Mouse (Mus musculus) forebrain, embryonic 16.5 days (tissue): Measurements from ENCODE around the gene Eif4g1. TPM values are rescaled to one million over a fixed set of nuclear protein-coding genes. Genes with fewer than 3 reads are reported as not detected.

ENCODE experiments used
- ATAC-seq: fragments of 200-750 bp; cut with Nextera tagmentation; 2 replicates; pipeline ENCODE4 v1.8.0; 2017; ENCODE audit warnings: mild to moderate bottlenecking, moderate library complexity
- H3K27ac ChIP-seq: fragments of 300-500 bp; sonication (generic); 2 replicates; pipeline ENCODE4 v1.5.1; 2014; ENCODE audit warnings: low read length, control low read depth
- H3K27me3 ChIP-seq: fragments of 300-500 bp; sonication (generic); replicated peaks from 2 replicates; pipeline ENCODE4 v1.6.1; 2014; ENCODE audit warnings: low read length; ENCODE audit not compliant: control insufficient read depth, insufficient read depth
- H3K36me3 ChIP-seq: fragments of 300-500 bp; sonication (generic); 2 replicates; pipeline ENCODE4 v1.6.1; 2014; ENCODE audit not compliant: control insufficient read depth, insufficient read depth
- H3K4me1 ChIP-seq: fragments of 300-500 bp; sonication (generic); replicated peaks from 2 replicates; pipeline ENCODE4 v1.6.1; 2014; ENCODE audit warnings: low read length; ENCODE audit not compliant: control insufficient read depth, insufficient read depth
- H3K4me2 ChIP-seq: fragments of 300-500 bp; sonication (generic); 2 replicates; pipeline ENCODE4 v1.6.1; 2014; ENCODE audit warnings: mild to moderate bottlenecking, low read length, control low read depth
- H3K4me3 ChIP-seq: fragments of 300-500 bp; sonication (generic); replicated peaks from 2 replicates; pipeline ENCODE4 v1.5.1; 2014; ENCODE audit warnings: mild to moderate bottlenecking, low read length, control low read depth
- H3K9ac ChIP-seq: fragments of 300-500 bp; sonication (generic); replicated peaks from 2 replicates; pipeline ENCODE4 v1.6.1; 2014; ENCODE audit warnings: low read depth, low read length, control low read depth
- H3K9me3 ChIP-seq: fragments of 300-500 bp; sonication (generic); 2 replicates; pipeline ENCODE4 v1.6.1; 2016; ENCODE audit warnings: low read length; ENCODE audit not compliant: control insufficient read depth
- WGBS: fragments of 180-500 bp; shearing (Covaris S2); extraction: QIAGEN DNeasy Blood & Tissue Kit; methylation state at CpG from one replicate; pipeline ENCODE4 v1.1.7; 2014; 5-methylcytosine and 5-hydroxymethylcytosine counted together
- polyA plus RNA-seq: library from polyadenylated mRNA; unstranded; fragments of >200 nt; fragmentation: Nextera tagmentation; extraction: Ambion mirVana; gene quantifications from 2 replicates; pipeline ENCODE4 v1.2.1, GENCODE M21; 2015

The Eif4g1 gene
- polyA plus RNA-seq, 1 experiment from 2014 or later, result 142 TPM

- no peak overlapping the region for H3K27ac ChIP-seq
- no peaks in the 10 kb centered on the region for H3K9me3 ChIP-seq
- H3K4me1 ChIP-seq, result peaks cover 21% of the 10 kb centered on the region
- H3K36me3 ChIP-seq, result no peaks in the 10 kb centered on the region
- ATAC-seq, result no peak
- WGBS, result 89% methylated on average over 3 of the region's 3 CpGs
- no peak overlapping the region for H3K9ac ChIP-seq
- no peaks in the 10 kb centered on the region for H3K27me3 ChIP-seq
- no peak overlapping the region for H3K4me3 ChIP-seq
- no peak overlapping the region for H3K4me2 ChIP-seq
Observed at GRCm38 (mm10) chr16:20670291-20670690, 2.2 kb downstream of the Eif4g1 start.

GRCm38 (mm10) chr16:20671886-20672285 lies 3.8 kb downstream of the Eif4g1 start:
- WGBS, result 21% methylated on average over 6 of the region's 6 CpGs
- H3K4me2 ChIP-seq, result peak overlapping the region; percentile 75
- no peak for ATAC-seq
- H3K9ac ChIP-seq, result no peak overlapping the region
- no peak overlapping the region; the same call in 1 of the 2 replicates for H3K4me3 ChIP-seq
- H3K4me1 ChIP-seq, result peaks cover 21% of the 10 kb centered on the region
- no peak overlapping the region for H3K27ac ChIP-seq
- no peaks in the 10 kb centered on the region for H3K9me3 ChIP-seq
- H3K36me3 ChIP-seq, result peaks cover 3% of the 10 kb centered on the region
- H3K27me3 ChIP-seq, result no peaks in the 10 kb centered on the region

GRCm38 (mm10) chr16:20672500-20672902 lies 4.4 kb downstream of the Eif4g1 start:
- H3K4me1 ChIP-seq, result peaks cover 21% of the 10 kb centered on the region
- H3K4me2 ChIP-seq, result peak overlapping the region; percentile 75
- H3K9ac ChIP-seq, result peak overlapping the region; percentile 90
- H3K36me3 ChIP-seq, result peaks cover 8% of the 10 kb centered on the region
- H3K27me3 ChIP-seq, result no peaks in the 10 kb centered on the region
- H3K4me3 ChIP-seq, result peak overlapping the region; percentile 76
- peak; percentile 97 for ATAC-seq
- H3K9me3 ChIP-seq, result no peaks in the 10 kb centered on the region
- peak overlapping the region; percentile 80 for H3K27ac ChIP-seq
- WGBS, result 0% methylated on average over 25 of the region's 38 CpGs

- peak; percentile 74; the same call in 1 of the 2 replicates for ATAC-seq
- no peaks in the 10 kb centered on the region for H3K9me3 ChIP-seq
- 0% methylated on average over 65 of the region's 78 CpGs for WGBS
- H3K27ac ChIP-seq, result peak overlapping the region; percentile 80
- H3K4me1 ChIP-seq, result peaks cover 21% of the 10 kb centered on the region
- H3K4me2 ChIP-seq, result peak overlapping the region; percentile 71
- H3K4me3 ChIP-seq, result peak overlapping the region; percentile 76
- peak overlapping the region; percentile 90 for H3K9ac ChIP-seq
- peaks cover 13% of the 10 kb centered on the region for H3K36me3 ChIP-seq
- H3K27me3 ChIP-seq, result no peaks in the 10 kb centered on the region
Observed at GRCm38 (mm10) chr16:20672965-20673705, 5.0 kb downstream of the Eif4g1 start.

DNA sequence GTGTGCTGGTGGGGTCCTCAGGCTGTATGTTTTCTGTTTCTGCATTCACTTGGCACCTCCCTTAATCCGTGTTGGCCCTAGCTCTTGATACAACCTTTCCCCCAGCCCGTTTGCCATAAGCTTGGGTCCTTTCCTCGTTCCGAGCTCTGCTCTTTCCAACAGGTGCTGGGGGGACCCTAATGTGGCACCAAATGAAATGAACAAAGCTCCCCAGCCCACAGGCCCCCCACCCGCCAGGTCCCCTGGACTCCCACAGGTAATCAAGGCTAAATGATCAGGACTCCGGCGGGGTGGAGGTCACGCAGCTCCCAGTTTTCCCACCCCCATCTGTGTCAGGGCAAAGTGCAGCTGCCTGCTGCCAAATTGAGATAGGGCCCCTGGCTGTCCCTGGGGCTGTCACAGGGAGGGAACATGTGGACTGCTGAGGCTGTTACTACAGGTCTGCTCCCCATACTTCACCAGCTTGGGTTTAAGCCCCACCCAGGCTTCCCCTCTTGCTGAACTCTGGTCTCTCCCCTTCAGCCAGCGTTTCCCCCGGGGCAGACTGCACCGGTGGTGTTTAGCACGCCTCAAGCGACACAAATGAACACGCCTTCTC lies 5.7 kb downstream of the Eif4g1 start:
- Histone ChIP-seq H3K27me3 (no peaks in the 10 kb centered on the region), H3K9ac (peak overlapping the region; percentile 90), H3K4me2 (peak overlapping the region; percentile 71), H3K4me1 (peaks cover 21% of the 10 kb centered on the region), H3K36me3 (peaks cover 17% of the 10 kb centered on the region), H3K9me3 (no peaks in the 10 kb centered on the region), H3K27ac (no peak overlapping the region), H3K4me3 (peak overlapping the region; percentile 76)
- ATAC-seq, result no peak
- 8% methylated on average over 14 of the region's 14 CpGs for whole genome bisulfite sequencing

GRCm38 (mm10) chr16:20675213-20675612 lies 7.1 kb downstream of the Eif4g1 start:
- no peak overlapping the region for H3K4me2 ChIP-seq
- H3K4me3 ChIP-seq, result no peak overlapping the region
- H3K36me3 ChIP-seq, result peaks cover 26% of the 10 kb centered on the region

GRCm38 (mm10) chr16:20676702-20677101 lies 8.6 kb downstream of the Eif4g1 start:
- no peak for ATAC-seq
- Histone ChIP-seq H3K4me1 (peaks cover 21% of the 10 kb centered on the region), H3K27ac (no peak overlapping the region), H3K9ac (no peak overlapping the region), H3K4me2 (no peak overlapping the region), H3K9me3 (no peaks in the 10 kb centered on the region), H3K27me3 (no peaks in the 10 kb centered on the region), H3K36me3 (peaks cover 40% of the 10 kb centered on the region), H3K4me3 (no peak overlapping the region)
- WGBS, result 82% methylated on average over 4 of the region's 4 CpGs

More at GRCm38 (mm10) chr16:20675213-20675612, 7.1 kb downstream of the Eif4g1 start:
- no peak overlapping the region for H3K27ac ChIP-seq
- H3K4me1 ChIP-seq, result peaks cover 21% of the 10 kb centered on the region
- 89% methylated on average over 6 of the region's 6 CpGs for WGBS
- H3K27me3 ChIP-seq, result no peaks in the 10 kb centered on the region
- H3K9ac ChIP-seq, result no peak overlapping the region
- no peaks in the 10 kb centered on the region for H3K9me3 ChIP-seq
- no peak for ATAC-seq

DNA sequence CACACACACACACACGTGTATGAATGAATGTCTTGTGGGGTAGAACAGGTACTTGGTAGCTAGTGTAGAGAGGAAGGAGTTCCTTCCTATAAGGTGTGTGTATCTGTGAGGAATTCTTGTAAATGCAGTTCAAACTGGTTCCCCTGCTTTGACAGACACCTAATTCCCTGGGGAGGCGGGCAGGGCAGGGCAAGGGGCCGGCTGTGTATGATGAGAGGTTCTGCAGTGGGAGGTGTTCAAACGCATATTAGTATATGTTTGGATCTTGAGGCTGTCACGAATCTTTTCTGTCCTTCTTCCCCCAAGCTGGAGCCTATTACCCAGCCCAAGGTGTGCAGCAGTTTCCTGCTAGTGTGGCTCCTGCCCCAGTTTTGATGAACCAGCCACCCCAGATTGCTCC lies 9.3 kb downstream of the Eif4g1 start:
- Histone ChIP-seq H3K9ac (no peak overlapping the region), H3K4me1 (peaks cover 17% of the 10 kb centered on the region), H3K4me2 (no peak overlapping the region), H3K9me3 (no peaks in the 10 kb centered on the region), H3K27me3 (no peaks in the 10 kb centered on the region), H3K36me3 (peaks cover 47% of the 10 kb centered on the region), H3K27ac (no peak overlapping the region), H3K4me3 (no peak overlapping the region)
- ATAC-seq, result no peak
- 87% methylated on average over 5 of the region's 5 CpGs for WGBS

- H3K27me3 ChIP-seq, result no peaks in the 10 kb centered on the region
- no peak overlapping the region for H3K4me2 ChIP-seq
- H3K36me3 ChIP-seq, result peaks cover 53% of the 10 kb centered on the region
- WGBS, result 65% methylated on average over 10 of the region's 10 CpGs
- no peak overlapping the region for H3K27ac ChIP-seq
- H3K9me3 ChIP-seq, result no peaks in the 10 kb centered on the region
- no peak overlapping the region for H3K4me3 ChIP-seq
- no peak for ATAC-seq
- H3K9ac ChIP-seq, result no peak overlapping the region
- peaks cover 17% of the 10 kb centered on the region for H3K4me1 ChIP-seq
Observed at GRCm38 (mm10) chr16:20677974-20678675, 10.0 kb downstream of the Eif4g1 start.
